Mouse (Mus musculus): ENCODE results near the gene Inka2. TPM values are rescaled to one million over a fixed set of nuclear protein-coding genes. Genes with fewer than 3 reads are reported as not detected.

The Inka2 gene
- total RNA-seq, 2 experiments from 2014 or later: 3.2 to 5.8 TPM

Other genes starting within 250 kb of the Inka2 start
- gene Ddx20, start 17.0 kb upstream of the Inka2 start, total RNA-seq (2021): 10 to 100 TPM; 17.0 to 17.3 TPM
- gene Rap1a, start 96.7 kb downstream of the Inka2 start, total RNA-seq (2021): 100 to 1,000 TPM; 167 to 181 TPM
- under 1 TPM in 1 of 2 experiments, not detected in 1; 0.54 TPM for gene Adora3, start 166.3 kb downstream of the Inka2 start, total RNA-seq (2021)
- under 1 TPM in 1 of 2 experiments, not detected in 1; 0.33 TPM for gene Tmigd3, start 166.3 kb downstream of the Inka2 start, total RNA-seq (2021)
- 1 to 10 TPM; 1.6 TPM for gene I830077J02Rik, start 228.1 kb downstream of the Inka2 start, total RNA-seq (2021)